Mouse (Mus musculus) skeletal muscle tissue, adult 2 months (tissue): ENCODE data around the gene Mrpl51.
A peak's percentile ranks its signal among the peaks of the same experiment; 100 is the strongest.

Source experiments
- DNase-seq: peaks from one replicate; pipeline ENCODE4 v3.0.0-alpha.2; 2012; ENCODE audit warnings: low read depth, low spot score

The Mrpl51 gene

DNA sequence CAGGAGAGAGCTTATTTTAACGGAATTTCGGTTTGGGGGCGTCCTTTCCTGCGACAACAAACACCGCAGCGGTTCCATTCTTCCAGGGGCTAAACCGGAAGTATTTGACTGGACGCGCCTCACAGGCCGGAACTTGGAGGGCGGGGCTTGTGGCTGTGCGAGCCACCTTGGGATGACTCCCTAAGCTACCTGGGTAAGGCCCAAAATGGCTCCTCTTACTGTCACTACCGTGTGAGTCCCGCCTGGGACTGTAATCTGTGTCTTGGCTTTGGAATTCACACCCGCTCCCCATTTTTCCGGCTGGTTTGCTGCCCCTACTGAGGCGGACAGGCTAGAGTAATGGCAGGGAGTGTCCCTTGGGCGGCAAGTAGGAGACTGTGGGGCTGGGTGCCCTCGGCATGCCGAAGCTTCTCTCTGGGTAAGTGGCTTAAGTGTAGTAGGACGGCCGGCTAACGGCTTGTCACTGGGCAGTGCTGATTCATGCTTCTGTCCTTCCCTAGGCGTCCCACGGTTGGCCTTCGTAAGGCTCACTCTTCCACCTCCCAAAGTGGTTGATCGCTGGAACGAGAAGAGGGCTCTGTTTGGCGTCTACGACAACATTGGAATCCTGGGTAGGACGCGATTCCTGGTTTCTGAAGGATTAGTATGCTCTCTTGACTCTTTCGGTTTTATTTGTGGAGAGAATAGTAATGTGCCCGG lies 564 bp downstream of the Mrpl51 start:
- peak; percentile 90 for DNase-seq

DNA sequence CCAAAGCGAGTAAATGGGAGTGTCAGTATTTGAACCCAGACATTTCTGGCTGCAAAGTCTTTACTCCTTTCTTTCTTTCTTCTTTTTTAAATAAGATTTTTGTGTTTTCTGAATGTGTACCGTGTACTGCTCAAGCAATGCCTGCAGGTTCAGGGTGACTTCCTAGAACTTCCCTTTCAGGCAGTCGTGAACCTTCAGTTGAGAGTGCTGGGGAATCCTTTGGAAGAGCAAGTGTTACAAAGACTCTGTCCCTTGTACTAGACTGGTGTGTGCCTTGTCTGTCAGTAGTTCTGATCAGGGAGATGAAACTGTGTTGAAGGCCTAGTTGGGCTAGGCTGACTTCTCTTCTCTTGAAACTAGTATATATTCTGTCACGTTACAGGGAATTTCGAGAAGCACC lies 1.2 kb downstream of the Mrpl51 start:
- no peak for DNase-seq

DNA sequence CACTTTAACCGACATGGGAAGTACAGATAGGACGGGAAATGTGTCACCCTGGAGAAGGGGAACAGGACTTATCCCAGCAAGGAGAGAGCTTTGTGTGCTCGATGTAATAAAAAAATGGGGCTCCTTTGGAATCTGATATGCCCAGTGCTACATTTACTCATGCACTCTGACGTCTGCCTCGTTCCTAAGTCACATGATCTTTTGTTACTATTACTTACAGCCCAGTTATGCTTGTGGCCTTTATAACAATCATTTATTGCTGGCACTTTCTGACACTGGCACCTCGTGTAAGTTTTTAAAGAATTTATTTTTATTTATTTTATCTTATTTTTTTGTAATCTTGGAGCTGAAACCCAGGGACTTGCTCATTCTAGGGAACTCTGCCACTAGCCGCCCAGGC lies 1.8 kb downstream of the Mrpl51 start:
- no peak for DNase-seq

DNA sequence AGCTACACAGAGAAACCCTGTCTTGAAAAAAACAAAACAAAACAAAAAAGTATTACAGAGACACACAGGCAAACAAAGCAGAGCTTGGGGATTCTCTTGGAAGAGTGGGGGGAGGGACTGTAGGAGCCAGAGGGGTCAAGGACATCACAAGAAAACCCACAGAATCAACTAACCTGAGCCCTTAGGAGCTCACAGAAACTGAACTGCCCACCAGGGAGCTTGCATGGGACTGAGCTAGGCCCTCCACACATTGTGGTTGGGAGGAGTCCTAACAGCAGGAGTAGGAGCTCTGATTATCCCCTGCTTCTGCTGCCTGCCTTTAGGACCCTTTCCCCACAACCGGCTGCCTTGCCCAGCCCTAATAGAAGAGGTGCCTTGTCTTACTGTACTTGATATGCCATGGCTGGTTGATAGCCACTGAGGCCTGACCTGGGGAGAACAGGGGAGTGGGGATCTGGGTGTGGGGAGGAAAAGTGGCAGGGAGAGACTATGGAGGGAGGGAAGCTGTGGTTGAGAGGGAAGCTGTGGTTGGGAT lies 4.0 kb downstream of the Mrpl51 start:
- DNase-seq = no peak

DNA sequence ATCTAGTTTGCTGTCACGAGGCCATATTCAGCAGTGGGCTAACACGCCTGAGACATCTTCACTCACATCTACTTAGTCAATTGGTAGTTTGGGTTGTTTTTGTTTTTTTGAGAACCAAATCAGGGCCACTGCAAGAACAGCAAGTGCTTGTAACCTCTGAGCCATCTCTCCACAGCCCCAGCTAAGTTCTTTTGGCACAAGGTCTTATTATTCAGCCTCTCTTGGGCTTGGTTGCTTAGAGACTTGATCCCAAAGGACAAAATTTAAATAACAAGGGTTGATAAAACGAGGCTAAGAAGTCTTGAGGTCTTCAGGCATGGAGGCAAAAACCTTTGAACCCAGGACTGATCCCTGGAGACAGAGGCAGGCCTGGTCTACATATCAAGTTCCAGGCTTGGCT lies 4.7 kb downstream of the Mrpl51 start:
- no peak for DNase-seq

DNA sequence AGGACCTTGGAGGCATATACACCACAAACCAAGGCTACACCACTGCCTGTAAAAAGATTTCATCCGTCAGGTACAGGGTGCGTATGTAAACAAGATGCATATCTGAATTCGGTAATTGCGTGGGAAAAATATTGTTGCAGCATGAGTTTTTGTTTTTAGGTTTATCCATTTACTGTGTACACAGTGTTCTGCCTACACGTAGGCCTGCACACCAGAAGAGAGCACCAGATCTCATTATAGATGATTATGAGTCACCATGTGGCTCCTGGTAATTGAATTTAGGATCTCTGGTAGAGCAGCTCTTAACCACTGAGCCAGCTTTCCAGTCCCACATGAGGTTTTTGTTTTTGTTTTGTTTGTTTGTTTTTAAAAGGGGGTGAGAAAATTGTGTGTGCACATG lies 5.6 kb downstream of the Mrpl51 start:
- no peak for DNase-seq

DNA sequence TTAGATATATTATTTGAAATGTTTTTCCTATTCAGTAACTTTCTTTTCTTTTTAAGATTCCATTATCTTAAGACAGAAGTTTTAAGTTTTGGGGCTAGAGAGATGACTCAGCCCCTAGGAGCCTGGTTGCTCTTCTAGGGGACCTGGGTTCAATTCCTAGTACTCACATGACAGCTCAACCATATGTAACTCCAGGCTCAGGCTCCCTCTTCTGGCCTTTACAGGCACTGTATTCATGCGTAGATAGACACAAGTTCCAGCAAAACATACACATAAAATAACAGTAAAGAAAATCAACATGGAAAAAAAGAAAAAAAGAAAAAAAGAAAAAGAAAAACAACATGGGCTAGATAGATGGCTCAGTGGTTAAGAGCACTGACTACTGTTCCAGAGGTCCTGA lies 18.8 kb downstream of the Mrpl51 start:
- DNase-seq = no peak

DNA sequence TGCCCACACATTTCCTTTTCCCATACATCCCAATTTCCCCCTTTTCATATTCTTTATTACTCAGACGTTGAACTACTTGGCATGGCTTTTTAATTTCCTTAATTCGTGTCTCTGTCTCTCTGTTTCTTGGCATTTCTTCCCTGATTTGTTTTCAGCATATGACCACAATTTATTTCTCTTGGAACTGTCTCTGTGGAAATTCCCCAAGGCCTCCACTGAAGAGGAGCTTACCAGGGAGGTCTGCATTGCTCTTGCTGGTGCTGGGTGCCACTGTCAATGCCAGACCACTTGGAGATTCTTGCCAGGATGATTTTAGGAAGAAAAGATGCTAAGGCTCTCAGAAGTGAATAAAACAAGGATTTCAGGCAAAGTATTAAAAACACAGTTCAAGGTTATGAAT lies 21.0 kb downstream of the Mrpl51 start:
- DNase-seq = no peak

DNA sequence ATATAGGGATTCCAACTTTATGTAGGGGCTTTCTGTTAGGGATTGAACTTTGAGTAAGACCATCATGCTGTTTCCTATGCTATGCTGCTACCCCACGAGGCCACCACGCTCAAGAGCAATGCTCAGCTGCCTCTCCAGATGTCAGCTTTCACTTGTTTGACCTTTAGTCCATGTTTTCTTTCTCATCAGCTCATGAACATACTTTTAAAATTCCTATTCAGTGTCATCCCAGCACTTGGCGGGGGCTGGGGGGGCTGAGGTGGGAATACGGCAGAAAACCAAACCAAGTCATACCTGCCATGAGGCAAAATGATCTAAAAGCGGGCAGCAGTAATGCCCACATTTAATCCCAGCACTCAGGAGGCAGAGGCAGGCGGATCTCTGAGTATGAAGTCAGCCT lies 21.5 kb downstream of the Mrpl51 start:
- DNase-seq = no peak

DNA sequence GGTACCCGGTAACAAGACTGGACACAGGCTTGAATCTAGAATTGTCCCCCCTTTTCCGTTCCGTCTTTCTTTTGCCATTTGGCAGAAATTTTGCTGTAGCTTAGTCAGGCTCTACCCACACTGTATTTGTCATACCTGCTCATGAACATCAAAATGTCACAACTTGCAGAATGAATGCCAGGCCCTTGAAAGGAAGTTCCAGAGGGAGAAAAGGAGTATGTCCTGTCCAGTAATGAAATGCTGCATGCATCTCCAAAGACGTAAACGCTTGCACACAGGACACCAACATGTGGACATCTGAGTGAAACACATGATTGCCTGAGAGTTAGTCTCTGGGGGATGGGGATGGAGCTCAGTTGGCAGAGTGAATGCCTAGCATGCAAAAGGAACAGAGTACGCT lies 22.1 kb downstream of the Mrpl51 start:
- no peak for DNase-seq

DNA sequence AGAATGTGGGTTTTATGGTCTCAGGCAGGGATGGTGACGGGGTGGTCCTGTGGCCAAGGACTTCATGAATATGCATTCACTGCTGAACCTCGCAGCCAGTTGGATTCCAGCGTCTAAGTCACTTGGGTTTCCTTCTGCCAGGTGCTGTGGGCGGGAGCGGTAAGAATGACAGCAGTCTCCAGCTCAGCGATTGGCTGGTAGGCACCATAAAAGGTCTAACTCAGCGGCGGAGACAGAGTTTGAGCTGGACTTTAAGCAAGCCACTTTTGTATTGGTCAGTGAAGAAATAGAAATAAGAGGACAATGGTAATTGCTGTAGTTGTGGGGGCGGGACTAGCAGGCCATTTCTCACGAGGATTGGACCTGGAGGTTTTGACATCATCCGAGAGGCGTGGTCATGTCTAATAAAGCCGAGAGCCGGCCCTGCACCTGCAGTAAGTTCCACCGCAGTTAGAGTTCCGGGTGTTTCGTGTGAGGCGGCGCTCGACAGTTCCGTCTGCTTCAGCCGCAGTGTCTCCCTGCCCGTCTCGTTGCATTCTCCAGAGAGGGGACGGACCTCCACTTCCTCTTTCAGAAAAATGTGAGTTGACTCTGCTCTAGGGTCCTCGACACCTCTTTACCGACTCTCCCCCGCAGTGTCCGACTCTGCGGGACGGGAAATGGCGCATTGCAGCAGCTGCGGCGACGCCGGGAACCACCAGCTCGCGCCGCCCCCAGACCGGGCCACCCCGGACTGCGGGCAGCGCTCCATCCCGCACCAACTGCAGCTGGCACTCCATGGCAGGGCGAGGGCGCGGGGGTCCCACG lies 23.8 kb downstream of the Mrpl51 start, which contains the start of gene Vamp1:
Vamp1 (plus strand) TSS at position 404 of the 807 bp plus-strand sequence.
- DNase-seq = peak; percentile 95

DNA sequence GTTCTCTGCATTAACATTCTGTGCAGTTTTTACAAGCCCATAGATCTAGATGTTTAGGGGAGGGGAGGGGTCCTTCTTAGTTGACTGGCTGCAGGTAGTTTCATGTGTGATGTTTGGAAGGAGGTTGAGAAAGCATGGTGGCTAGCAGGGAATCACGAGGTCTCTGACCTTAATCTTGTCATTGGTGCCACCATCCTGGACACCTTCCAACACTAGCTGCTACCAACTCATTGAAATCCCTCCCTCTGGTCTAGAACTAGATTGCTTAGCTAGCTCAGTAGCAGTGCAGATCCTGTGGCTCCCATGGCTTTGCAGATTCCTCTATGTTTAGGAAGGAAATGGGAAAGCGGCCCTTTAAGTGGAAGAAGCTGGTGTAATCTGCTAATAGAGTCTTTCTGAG lies 25.3 kb downstream of the Mrpl51 start:
- no peak for DNase-seq

DNA sequence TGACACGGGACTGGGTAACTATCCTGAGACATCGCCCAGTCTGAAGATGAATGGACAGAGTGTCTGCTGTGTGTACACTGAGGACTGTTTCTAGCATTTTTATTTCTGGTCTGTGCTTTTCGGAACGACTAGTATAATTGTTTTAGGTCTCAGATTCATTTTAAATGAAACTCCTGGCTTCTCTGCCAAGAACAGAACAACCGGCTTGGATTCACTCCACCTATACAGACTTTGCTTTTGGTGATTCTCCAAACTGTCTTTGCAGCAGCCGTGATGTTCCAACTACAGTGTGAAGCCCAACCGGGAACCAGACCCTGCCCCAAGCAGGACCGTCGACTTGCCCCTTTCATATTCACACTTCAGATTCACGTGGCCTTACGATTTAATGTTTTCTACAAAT lies 26.3 kb downstream of the Mrpl51 start:
- DNase-seq = no peak

DNA sequence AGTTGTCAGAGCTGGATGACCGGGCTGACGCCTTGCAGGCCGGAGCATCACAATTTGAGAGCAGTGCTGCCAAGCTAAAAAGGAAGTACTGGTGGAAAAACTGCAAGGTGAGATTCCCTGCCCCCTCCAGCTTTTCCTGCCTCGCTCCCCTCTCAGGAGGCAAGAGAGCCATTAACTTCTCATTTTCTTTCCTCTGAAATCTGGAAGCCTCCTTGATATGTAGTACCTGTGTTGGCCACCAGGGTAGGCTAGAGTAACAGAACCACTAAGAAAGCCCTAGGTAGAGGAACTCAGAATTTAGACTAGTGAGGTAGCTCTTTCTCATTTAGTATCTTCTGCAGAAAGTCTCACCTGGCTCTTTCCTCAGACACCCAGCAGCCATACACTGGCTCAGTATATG lies 27.4 kb downstream of the Mrpl51 start:
- peak; percentile 54 for DNase-seq

DNA sequence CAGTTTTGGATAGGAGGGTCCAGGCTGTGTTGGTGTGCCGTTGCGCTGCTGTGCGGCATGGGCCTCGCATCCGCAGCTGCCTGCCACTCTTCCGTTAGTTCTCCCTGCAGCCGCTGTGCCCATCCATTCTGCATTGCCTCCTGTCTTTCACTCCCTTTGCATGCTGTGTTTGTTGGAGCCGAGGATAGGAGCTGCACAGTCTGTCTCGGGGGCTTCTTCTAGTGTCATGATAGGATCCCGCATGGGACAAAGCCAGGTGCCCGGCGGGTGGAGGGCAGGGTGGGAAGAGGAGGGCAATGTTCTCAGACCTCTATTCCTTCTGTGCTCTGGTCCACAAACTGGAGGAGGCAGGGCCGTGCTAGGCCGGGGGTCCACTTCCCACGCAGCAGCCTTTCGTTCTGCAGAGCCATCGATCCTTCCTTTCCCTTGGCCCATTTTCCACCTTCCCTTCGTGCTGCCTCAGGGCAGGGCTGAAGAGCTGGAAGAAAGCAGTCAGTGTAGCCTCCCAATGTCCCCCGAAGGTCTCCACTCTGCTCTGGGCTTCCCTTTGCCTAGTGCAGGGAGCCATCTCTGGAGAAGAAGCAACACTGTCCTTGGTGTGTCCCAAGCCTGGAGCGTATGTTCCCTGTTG lies 29.6 kb downstream of the Mrpl51 start:
- DNase-seq = no peak

DNA sequence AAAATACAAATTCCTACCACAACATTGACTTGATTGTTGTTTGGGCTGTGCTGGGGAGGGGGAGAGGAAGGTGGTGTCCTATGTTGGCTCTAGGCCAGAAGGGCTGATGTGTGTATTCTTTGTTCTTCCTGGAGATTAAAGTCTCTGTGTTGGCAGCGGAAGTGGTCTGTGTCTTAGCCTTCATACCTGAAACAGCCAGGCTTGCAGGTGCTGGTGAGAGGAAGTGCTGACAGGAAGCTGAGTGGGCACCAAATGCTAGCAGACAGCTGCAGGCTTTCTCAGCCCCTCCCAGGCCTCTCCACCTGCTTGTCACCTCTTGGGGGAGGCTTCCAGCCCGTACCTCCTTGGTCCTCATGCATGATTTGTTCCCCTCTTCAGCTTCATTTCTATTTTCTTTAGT lies 30.5 kb downstream of the Mrpl51 start:
- peak; percentile 48 for DNase-seq

DNA sequence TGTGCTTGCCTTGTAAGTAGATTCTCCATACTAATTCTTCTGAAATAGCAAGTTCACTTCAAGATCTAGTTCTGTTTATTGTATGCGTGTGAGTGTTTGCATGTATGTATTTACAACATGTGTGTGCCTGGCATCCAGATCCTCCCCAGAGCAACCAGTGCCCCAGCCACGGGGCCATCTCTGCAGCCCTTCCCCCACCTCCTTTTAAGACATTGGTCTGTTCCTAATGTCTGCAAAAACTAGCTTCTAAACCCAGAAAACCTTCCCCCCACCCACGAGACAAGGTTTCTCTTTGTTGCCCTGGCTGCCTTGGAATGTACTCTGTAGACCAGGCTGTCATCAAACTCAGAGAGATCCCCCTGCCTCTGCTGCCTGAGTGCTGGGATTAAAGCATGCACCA lies 31.0 kb downstream of the Mrpl51 start:
- no peak for DNase-seq

DNA sequence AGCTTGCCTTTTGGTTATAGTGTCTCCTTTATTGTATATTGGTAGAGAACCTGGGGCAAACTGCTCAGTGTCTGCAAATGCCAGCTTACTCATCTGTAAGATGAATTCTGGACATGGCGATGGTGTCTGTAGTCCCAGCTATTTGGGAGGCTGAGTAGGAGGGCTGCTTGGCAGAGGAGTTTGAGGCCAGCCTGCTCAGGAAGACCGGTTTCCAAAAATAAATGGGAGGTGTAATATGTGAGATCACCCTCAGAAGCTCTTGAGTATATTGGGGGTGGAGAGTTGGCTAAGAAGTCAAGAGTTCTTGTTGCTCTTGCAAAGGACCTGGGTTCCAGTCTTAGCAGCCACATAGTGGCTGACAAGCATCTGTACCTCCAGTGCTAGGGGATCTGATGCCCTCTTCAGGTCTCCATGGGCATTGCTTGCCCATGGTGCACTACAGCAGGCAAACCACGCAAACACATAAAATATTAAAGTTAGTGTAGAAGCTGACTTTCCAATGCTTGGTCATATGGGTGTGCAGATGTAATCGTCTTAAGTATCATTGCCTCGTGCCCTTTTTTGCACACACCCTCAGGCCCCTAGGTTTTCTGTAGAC lies 34.0 kb downstream of the Mrpl51 start:
- no peak for DNase-seq

DNA sequence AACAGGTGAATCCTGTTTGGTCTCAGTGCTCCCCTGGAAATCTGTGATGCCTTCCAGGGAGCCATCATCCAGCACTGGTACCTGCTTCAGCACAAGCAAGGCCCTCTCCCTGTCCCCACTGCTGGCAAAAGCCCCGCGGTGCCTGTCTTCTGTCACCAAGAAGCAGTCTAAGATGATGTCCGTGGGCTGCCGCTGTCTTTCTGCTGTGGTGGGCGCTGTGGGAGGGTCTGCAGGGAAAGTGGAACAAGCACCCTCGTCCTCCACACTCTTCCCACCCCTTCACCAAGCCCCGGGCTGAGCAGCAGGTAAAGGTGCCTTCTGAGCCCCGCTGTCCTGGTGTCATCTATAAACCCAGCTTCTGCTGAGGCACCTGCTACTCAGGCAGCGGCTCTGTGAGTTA lies 39.0 kb downstream of the Mrpl51 start:
- DNase-seq = no peak

DNA sequence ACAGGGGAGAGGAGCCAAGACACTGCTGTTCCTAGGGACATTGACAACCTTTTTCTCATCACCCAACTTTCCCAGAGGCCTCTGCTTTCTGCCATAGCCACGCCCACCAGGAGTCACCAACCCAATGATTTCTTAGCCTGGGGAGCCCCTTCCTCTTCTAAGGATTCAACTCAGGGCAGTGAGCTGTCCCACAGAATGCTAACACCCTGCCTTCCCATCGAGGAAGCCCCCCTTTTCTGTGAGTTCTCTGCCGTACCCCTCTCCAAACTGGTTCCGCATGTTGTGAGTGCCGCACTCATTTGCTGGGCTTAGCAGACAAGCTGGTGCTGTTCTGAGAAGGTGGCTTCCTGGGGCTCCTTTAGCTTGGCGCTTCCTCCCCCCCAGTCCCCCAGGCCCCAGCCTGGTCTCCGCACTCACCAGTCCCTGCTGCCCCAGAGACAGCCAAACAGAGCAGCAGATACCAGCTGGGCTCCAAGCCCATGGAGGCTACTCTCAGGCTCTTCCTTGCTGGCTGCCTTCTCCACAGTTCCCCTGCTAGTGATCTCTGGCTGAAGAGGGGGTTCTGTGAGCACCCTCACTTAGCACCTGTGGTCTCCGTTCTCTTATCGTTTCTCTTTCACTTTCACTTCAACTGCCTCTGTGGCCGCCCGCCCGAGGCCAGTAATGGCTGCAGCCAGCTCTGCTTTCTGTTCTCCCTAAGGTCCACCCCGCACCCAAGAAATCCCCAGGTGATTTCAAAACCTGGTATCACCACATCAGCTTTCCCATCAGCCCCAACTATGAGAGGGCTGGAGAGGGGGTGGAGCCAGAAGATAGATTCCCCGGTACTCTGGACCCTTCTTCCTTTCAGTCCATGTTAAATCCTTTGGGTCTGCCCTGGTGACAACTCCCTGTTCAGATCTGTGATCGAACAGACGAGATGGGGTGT lies 39.8 kb downstream of the Mrpl51 start, which contains the start of gene Tapbpl:
Tapbpl (minus strand) TSS at position 744 of the 928 bp plus-strand sequence.
- DNase-seq = peak; percentile 42

DNA sequence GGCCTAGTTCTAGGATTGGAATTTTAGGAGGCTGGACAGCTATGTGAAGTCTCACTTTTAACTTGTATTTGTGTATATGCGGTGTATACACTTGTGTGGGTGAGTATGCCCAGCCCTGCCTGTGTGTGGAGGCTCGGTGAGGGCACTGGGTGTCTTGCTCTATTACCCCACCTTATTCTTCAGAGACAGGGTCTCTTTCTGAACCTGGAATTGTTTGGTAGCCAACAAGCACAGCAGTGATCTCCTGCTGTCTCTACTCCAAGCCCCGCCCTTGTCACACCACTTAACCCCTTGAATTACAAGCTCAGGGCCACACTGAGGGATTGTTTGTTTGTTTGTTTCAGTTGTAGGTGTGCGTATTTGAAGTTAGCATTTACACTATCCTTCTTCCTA lies 40.4 kb downstream of the Mrpl51 start:
- DNase-seq = no peak
